Mouse (Mus musculus) hindbrain, embryonic 16.5 days (tissue): ENCODE measurements around the gene Zfp839. TPM values are rescaled to one million over a fixed set of nuclear protein-coding genes. Genes with fewer than 3 reads are reported as not detected.

Experiments used
- ATAC-seq: fragments of 200-750 bp; cut with Nextera tagmentation; 2 replicates; pipeline ENCODE4 v1.8.0; 2017; ENCODE audit warnings: moderate TSS enrichment, moderate library complexity
- H3K27ac ChIP-seq: fragments of 300-500 bp; sonication (generic); 2 replicates; pipeline ENCODE4 v1.5.1; 2014; ENCODE audit warnings: low read depth, mild to moderate bottlenecking, control low read depth, low read length, moderate library complexity
- H3K27me3 ChIP-seq: fragments of 300-500 bp; sonication (generic); replicated peaks from 2 replicates; pipeline ENCODE4 v1.6.1; 2014; ENCODE audit warnings: low read length; ENCODE audit not compliant: control insufficient read depth, insufficient read depth
- H3K36me3 ChIP-seq: fragments of 300-500 bp; sonication (generic); 2 replicates; pipeline ENCODE4 v1.6.1; 2014; ENCODE audit warnings: mild to moderate bottlenecking, low read length, moderate library complexity, mixed read lengths; ENCODE audit not compliant: control insufficient read depth, insufficient read depth
- H3K4me1 ChIP-seq: fragments of 300-500 bp; sonication (generic); 2 replicates; pipeline ENCODE4 v1.6.1; 2014; ENCODE audit warnings: low read depth, low read length; ENCODE audit not compliant: control insufficient read depth, insufficient read depth
- H3K4me2 ChIP-seq: fragments of 300-500 bp; sonication (generic); 2 replicates; pipeline ENCODE4 v1.6.1; 2014; ENCODE audit warnings: mild to moderate bottlenecking, low read length, control low read depth, moderate library complexity
- H3K4me3 ChIP-seq: fragments of 300-500 bp; sonication (generic); 2 replicates; pipeline ENCODE4 v1.5.1; 2014; ENCODE audit warnings: mild to moderate bottlenecking, low read length, control low read depth, moderate library complexity
- H3K9ac ChIP-seq: fragments of 300-500 bp; sonication (generic); 2 replicates; pipeline ENCODE4 v1.6.1; 2014; ENCODE audit warnings: low read depth, mild to moderate bottlenecking, control low read depth, low read length, moderate library complexity
- H3K9me3 ChIP-seq: fragments of 300-500 bp; sonication (generic); 2 replicates; pipeline ENCODE4 v1.6.1; 2014; ENCODE audit warnings: mild to moderate bottlenecking, low read length, moderate library complexity; ENCODE audit not compliant: control insufficient read depth
- WGBS: fragments of 180-500 bp; shearing (Covaris S2); extraction: QIAGEN DNeasy Blood & Tissue Kit; methylation state at CpG from one replicate; pipeline ENCODE4 v1.1.7; 2014; 5-methylcytosine and 5-hydroxymethylcytosine counted together
- polyA plus RNA-seq: library from polyadenylated mRNA; unstranded; fragments of >200 nt; fragmentation: Nextera tagmentation; extraction: Ambion mirVana; gene quantifications from 2 replicates; pipeline ENCODE4 v1.2.1, GENCODE M21; 2015

The Zfp839 gene
- polyA plus RNA-seq, 1 experiment from 2014 or later, result 3.7 TPM

DNA sequence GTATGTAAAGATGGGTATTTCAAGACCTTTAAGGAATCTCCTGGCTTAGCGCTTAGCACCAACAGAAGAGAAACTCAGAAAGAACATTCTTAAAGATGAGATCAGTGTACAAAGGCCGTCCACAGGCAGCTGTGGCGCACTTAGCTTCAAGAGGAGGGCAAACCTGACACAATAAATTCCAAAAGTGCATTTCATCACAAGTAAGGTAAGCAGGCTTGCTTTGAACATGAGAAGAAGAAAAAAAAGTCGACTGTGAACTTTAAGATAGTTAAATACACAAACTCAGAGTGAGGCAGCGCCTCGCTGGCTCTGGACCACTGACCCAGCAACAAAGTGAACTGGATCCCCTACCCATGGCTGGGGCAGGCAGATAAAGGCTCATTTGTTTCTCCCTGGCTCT lies 13.3 kb upstream of the Zfp839 start:
- no peak overlapping the region for H3K9ac ChIP-seq
- WGBS, result 30% methylated on average over 6 of the region's 6 CpGs
- no peaks in the 10 kb centered on the region for H3K9me3 ChIP-seq
- peaks cover 7% of the 10 kb centered on the region for H3K4me1 ChIP-seq
- 0 out of 2 replicates have a peak, but pooled peaks have one; percentile 29 for ATAC-seq
- 0 out of 2 replicates have a peak overlapping the region, but pooled peaks have one; percentile 8 for H3K4me2 ChIP-seq
- H3K36me3 ChIP-seq, result no peaks in the 10 kb centered on the region
- H3K27ac ChIP-seq, result peak overlapping the region; percentile 37; the same call in 1 of the 2 replicates
- no peaks in the 10 kb centered on the region for H3K27me3 ChIP-seq
- no peak overlapping the region for H3K4me3 ChIP-seq

DNA sequence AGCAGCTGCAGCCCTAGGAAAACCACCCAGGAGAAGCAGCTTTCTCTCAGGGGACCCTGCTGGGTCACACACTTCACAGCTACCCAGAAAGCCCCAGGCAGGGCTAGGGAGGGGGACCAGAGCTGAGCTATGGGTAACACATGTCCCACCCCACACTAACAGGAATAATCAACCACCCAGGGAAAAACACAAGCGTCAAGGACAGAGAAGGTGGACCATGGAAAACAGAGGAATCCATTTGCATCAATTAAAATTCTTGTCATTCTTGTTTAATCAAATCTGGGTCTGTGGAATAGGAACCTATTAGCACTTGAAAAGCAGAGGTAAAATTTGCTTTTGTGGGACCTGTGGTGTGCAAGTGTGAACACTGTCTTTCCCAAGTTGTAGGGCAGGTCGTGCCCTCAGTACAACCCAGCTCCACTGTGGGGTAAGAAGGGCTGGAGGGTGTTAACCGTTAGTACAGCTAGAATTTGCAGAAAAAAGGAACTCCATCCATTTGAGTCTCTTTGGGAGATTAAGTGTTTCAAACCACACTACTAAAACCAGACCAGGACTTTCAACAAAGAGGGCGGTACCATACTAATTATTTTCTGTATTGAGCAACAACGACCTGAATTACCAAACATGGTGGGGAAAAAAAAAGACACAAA lies 12.7 kb upstream of the Zfp839 start:
- 27% methylated on average over 5 of the region's 5 CpGs for whole genome bisulfite sequencing
- no peak overlapping the region for H3K9ac ChIP-seq
- H3K4me2 ChIP-seq, result 0 out of 2 replicates have a peak overlapping the region, but pooled peaks have one; percentile 8
- H3K27me3 ChIP-seq, result no peaks in the 10 kb centered on the region
- H3K4me1 ChIP-seq, result peaks cover 7% of the 10 kb centered on the region
- ATAC-seq, result 0 out of 2 replicates have a peak, but pooled peaks have one; percentile 38
- H3K27ac ChIP-seq, result peak overlapping the region; percentile 41
- no peak overlapping the region for H3K4me3 ChIP-seq
- H3K9me3 ChIP-seq, result no peaks in the 10 kb centered on the region
- H3K36me3 ChIP-seq, result no peaks in the 10 kb centered on the region

DNA sequence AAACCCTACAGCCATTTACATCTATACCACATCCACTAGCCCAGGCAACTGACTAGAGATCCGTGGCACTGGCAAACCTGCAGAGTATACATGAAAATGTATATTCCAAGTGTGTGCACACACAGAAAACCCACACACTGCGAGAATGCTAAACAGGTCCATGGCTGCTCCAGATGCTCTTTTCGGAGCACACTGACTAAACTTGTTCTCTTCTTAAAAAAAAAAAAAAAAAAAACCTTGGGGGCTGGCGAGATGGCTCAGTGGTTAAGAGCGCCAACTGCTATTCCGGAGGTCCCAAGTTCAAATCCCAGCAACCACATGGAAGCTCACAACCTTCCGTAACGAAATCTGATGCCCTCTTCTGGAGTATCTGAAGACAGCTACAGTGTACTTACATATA lies 12.2 kb upstream of the Zfp839 start:
- no peak overlapping the region for H3K27ac ChIP-seq
- H3K4me1 ChIP-seq, result peaks cover 7% of the 10 kb centered on the region
- ATAC-seq, result no peak
- no peak overlapping the region for H3K4me3 ChIP-seq
- no peak overlapping the region for H3K9ac ChIP-seq
- H3K9me3 ChIP-seq, result no peaks in the 10 kb centered on the region
- no peaks in the 10 kb centered on the region for H3K27me3 ChIP-seq
- no peak overlapping the region for H3K4me2 ChIP-seq
- no peaks in the 10 kb centered on the region for H3K36me3 ChIP-seq
- 86% methylated on average over 8 of the region's 8 CpGs for WGBS

DNA sequence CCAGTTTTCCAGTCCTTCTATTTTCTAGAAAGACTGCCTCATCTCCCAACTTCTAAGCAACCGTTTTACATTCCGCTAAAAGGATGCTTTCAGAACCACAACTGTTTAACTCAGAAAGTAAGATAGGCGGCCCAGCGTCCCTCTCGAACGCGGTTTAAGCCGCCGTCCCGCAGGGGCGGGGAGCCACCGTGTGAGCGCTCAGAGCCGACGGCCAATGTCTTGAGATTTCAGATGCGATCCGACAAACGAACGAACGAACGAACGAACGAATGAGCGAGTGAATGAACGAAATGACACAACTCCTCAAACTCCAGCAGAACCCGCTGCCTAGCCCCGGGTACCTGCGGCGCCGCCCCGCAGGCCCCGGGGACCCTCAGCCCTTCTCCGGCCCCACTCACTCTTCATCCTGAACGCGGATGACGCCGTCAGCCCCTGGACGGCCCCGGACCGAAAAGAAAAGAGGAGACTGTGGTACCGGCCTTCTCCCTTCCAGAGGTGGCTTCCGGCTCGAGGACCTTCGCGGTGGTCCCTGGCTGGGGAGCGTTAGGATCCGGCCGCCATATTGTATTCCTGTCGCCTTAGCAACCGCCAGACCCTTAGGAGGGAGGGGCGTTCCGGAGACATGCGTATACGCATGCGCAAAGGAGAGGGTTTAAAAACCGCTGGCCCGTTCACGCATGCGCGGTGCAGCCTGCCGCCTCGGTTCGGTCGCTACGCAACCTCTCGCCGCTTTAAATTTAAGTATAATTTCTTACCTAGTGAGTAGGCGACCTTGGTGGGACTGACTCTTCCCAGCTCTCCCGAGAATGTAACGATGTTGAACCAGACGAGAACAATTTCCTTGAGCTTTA lies 9.5 kb upstream of the Zfp839 start, which contains the start of gene Mok:
TSS of gene Mok (minus strand) at position 592 of the 851 bp plus-strand sequence.
- peaks cover 5% of the 10 kb centered on the region; the same call in 1 of the 2 replicates for H3K27me3 ChIP-seq
- peak; percentile 86 for ATAC-seq
- H3K4me3 ChIP-seq, result peak within 1 kb of the TSS; percentile 84
- peak within 1 kb of the TSS; percentile 78 for H3K9ac ChIP-seq
- peak within 1 kb of the TSS; percentile 72 for H3K4me2 ChIP-seq
- no peaks in the 10 kb centered on the region for H3K36me3 ChIP-seq
- H3K4me1 ChIP-seq, result peaks cover 9% of the 10 kb centered on the region
- no peaks in the 10 kb centered on the region for H3K9me3 ChIP-seq
- peak within 1 kb of the TSS; percentile 83 for H3K27ac ChIP-seq
- under 1% methylated on average over 71 of the region's 71 CpGs for WGBS

DNA sequence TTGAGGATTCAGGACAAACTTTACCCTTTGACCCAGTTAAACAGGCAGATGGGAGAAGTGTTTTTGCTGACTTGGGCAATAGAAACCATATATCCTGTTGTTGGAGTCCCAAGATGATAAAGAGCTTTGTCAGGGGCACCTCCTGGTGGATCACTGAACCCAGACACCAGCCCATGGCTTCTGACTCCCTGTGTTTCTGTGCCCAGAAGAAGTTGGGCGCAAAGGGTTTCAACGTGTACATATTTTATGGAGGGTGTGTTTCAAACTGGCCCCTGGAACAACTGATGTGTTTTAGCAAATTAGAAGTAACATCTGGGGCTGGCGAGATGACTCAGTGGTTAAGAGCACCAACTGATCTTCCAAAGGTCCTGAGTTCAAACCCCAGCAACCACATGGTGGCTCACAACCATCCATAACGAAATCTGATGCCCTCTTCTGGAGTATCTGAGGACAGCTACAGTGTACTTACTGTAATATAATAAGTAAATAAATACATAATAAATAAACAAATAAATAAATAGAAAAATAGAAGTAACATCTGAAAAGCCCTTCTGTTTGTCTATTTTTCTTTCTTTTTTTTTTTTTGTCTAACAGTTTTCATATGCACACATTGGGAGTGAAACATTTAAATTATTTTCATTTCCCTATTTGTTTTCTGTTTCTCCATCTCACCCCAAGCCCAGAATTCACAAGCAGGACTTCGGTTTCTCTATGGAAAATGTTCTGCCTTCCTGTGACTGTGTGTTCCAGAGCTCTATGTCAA lies 8.1 kb upstream of the Zfp839 start:
- 71% methylated on average over 5 of the region's 5 CpGs for WGBS
- peaks cover 12% of the 10 kb centered on the region for H3K27me3 ChIP-seq
- no peak overlapping the region for H3K9ac ChIP-seq
- H3K4me3 ChIP-seq, result no peak overlapping the region
- no peak for ATAC-seq
- no peak overlapping the region for H3K27ac ChIP-seq
- H3K4me1 ChIP-seq, result peaks cover 9% of the 10 kb centered on the region
- no peaks in the 10 kb centered on the region for H3K36me3 ChIP-seq
- no peaks in the 10 kb centered on the region for H3K9me3 ChIP-seq
- no peak overlapping the region for H3K4me2 ChIP-seq

DNA sequence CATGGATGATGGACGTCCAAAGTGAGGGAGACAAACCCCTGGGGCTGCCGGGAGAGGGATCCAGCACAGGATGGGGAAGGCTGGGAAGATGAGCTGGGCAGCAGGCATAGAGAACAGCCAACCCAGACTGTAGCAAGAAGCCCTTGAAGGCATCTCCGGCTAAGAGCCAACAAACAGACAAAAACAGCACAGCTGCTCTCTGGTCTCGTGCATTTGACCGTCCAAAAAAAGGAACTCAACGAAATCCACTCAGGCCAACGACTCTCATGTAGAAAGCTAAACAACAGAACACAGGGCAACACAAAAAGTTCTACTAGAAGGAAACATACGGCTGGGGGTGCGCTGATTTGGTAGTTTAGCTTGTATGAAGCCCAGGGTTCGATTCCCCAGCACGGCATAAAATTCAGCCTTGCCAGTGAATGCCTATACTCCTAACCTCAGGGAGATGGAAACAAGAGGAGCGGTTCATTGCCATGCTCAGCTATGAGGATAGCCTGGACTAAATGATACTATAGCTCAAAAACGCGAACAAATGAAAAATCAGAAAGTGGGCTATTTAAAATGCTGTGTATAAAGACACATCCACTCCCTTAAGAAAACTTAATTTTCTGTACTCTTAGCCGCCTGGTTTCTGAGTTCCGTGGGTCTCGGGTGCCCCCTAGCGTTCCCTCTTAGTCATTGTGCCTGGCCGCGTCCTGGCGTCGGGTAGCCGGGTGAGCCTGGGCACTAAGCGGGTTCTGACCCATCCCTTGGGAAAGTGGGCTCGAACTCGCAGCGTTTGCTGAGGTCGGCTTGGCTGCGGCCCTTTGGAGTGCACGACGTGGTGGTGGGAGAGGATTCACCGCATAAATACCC lies 6.6 kb upstream of the Zfp839 start:
- peak; percentile 24 for ATAC-seq
- Histone ChIP-seq H3K27me3 (peaks cover 14% of the 10 kb centered on the region), H3K4me2 (peak overlapping the region; percentile 63), H3K9ac (peak overlapping the region; percentile 53), H3K4me3 (peak overlapping the region; percentile 41), H3K36me3 (no peaks in the 10 kb centered on the region), H3K27ac (no peak overlapping the region), H3K4me1 (peaks cover 9% of the 10 kb centered on the region), H3K9me3 (no peaks in the 10 kb centered on the region)
- 20% methylated on average over 32 of the region's 32 CpGs for WGBS

DNA sequence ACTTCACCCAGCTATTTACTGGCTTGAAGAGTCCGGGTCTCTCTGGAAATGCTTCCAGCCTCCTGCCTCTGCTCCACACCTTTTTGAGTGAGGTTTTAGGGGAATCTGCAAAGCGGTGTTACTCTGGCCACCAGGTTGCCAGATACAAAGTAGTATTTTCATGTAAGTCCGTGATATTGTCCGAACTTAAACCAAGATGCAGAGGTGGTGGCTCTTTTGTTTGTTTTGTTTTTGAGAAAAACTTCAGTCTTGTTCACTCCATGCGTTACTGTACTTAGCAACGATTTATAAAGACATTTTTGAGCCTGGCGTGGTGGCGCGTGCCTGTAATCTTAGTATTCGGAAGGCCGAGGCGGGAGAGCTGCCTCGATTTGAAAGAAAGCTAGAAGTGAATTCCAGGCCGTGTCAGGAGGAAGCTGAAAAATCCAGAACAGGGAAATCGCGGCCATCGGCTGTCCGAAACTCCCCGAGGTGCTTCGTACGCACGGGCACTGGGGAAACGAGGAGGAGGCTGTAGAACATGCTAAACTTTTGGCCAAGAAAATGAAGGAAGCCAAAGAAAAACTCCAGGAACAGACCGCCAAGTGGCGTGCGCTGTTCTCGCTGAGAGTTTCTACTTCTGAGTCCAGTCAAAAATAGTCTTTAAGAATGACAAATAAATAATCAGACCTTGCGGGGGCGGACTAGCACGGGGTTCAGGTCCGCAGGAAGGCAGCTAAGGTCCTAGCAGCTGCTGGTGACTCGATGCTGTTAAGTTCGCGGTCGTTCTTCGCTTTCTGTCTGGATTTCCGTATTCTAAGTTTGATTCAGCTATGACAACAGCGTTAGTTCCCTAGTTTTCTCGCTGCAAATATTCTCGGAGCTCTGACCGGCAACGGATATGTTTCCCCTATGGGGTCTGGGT lies 5.6 kb upstream of the Zfp839 start:
- ATAC-seq, result no peak
- Histone ChIP-seq H3K4me3 (peak overlapping the region; percentile 41), H3K27ac (no peak overlapping the region), H3K36me3 (no peaks in the 10 kb centered on the region), H3K9ac (peak overlapping the region; percentile 2), H3K4me2 (peak overlapping the region; percentile 63), H3K9me3 (no peaks in the 10 kb centered on the region), H3K27me3 (peaks cover 14% of the 10 kb centered on the region), H3K4me1 (peaks cover 10% of the 10 kb centered on the region)
- WGBS, result 1% methylated on average over 42 of the region's 42 CpGs
